Mouse (Mus musculus) MEL (cell line): ENCODE measurements around the gene Stk4.

Source experiments
- CHD2 ChIP-seq: IDR thresholded peaks from 2 replicates; pipeline ENCODE4 v1.6.1; 2011; ENCODE audit warnings: low read length, improper control_type of control experiment
- CTCF ChIP-seq, 3 experiments: IDR thresholded peaks in 2 of 3; conservative IDR thresholded peaks in 1 of 3; 2 replicates each; pipeline ENCODE4 v1.5.1; 2011 to 2012; ENCODE audit warnings: low read length in 3 of 3, low read depth in 2 of 3, mild to moderate bottlenecking in 2 of 3, improper control_type of control experiment in 1 of 3, inconsistent platforms in 1 of 3, mixed read lengths in 1 of 3, moderate library complexity in 1 of 3; ENCODE audit not compliant: control insufficient read depth in 1 of 3, insufficient read depth in 1 of 3, poor library complexity in 1 of 3, severe bottlenecking in 1 of 3
- EP300 ChIP-seq, 2 experiments: IDR thresholded peaks; 2 replicates each; pipeline ENCODE4 v1.6.1; 2011; ENCODE audit warnings: improper control_type of control experiment in 2 of 2, low read length in 2 of 2, low read depth in 1 of 2, mild to moderate bottlenecking in 1 of 2
- ETS1 ChIP-seq: IDR thresholded peaks from 2 replicates; pipeline ENCODE4 v1.6.1; 2012; ENCODE audit warnings: low read depth, mild to moderate bottlenecking, inconsistent platforms, low read length, improper control_type of control experiment, moderate library complexity
- GABPA ChIP-seq: IDR thresholded peaks from 2 replicates; pipeline ENCODE4 v1.6.1; 2012; ENCODE audit warnings: low read depth, mild to moderate bottlenecking, inconsistent platforms, low read length, improper control_type of control experiment, moderate library complexity
- HCFC1 ChIP-seq: IDR thresholded peaks from 2 replicates; pipeline ENCODE4 v1.6.1; 2012; ENCODE audit warnings: low read depth, mild to moderate bottlenecking, inconsistent platforms, low read length, improper control_type of control experiment, moderate library complexity
- MAX ChIP-seq: IDR thresholded peaks from 2 replicates; pipeline ENCODE4 v1.6.1; 2011; ENCODE audit warnings: low read length, improper control_type of control experiment
- MXI1 ChIP-seq: IDR thresholded peaks from 2 replicates; pipeline ENCODE4 v1.6.1; 2011; ENCODE audit warnings: mild to moderate bottlenecking, low read depth, low read length, improper control_type of control experiment
- RCOR1 ChIP-seq: IDR thresholded peaks from 2 replicates; pipeline ENCODE4 v1.6.1; 2012; ENCODE audit warnings: low read depth, mild to moderate bottlenecking, inconsistent platforms, low read length, improper control_type of control experiment
- SMC3 ChIP-seq: IDR thresholded peaks from 2 replicates; pipeline ENCODE4 v1.6.1; 2011; ENCODE audit warnings: low read depth, low read length, improper control_type of control experiment
- ZC3H11A ChIP-seq: IDR thresholded peaks from 2 replicates; pipeline ENCODE4 v1.6.1; 2012; ENCODE audit warnings: low read depth, mild to moderate bottlenecking, inconsistent platforms, low read length, improper control_type of control experiment
- ZKSCAN1 ChIP-seq: IDR thresholded peaks from 2 replicates; pipeline ENCODE4 v1.6.1; 2012; ENCODE audit warnings: low read depth, mild to moderate bottlenecking, inconsistent platforms, low read length, improper control_type of control experiment, moderate library complexity

DNA sequence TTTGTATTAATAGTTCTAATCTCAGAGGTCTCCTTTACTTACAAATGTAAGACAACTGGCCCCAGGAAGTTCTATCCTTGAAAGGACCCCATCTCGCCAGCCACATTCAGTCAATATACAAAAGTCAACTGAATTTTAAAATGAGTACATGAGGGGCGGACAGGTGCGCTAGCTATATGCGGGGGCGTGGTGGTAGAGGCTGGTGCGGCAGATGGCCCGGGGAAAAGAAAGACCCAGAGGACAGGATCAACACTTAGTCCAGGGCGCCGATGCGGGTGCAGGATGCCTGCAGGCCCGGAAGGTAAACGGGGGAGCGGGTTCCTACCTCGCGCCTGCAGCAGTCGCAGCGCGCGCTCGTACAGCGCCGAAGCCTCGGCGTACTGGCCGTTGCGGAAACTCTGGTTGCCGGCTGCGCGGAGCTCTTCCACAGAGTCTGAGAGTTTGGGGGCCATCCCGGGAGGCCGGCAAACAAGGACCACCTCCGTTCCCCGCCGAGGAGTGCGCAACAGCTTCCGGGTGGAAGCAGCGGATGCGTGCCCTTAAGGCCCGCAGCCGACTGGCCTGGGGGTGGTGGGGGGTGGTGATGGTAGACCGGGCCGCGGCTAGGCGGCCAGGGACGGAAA lies at the start of gene Stk4:
- no peak for TF ChIP-seq MAX
- no peak for TF ChIP-seq GABPA
- TF ChIP-seq CHD2: no peak
- TF ChIP-seq RCOR1: no peak
- no peak for TF ChIP-seq MXI1
- no peak for TF ChIP-seq ETS1
- TF ChIP-seq CTCF (IDR thresholded peaks at IDR 0.05 in 2 of 3, conservative IDR thresholded peaks at IDR 0.05 in 1 of 3; ENCODE audit: control insufficient read depth in 1 of 3, insufficient read depth in 1 of 3, low read depth in 2 of 3, low read length in 3 of 3, poor library complexity in 1 of 3, severe bottlenecking in 1 of 3): no peak
- TF ChIP-seq SMC3: no peak
- no peak for TF ChIP-seq ZKSCAN1
- TF ChIP-seq HCFC1: no peak
- no peak for TF ChIP-seq EP300 (IDR thresholded peaks at IDR 0.05; ENCODE audit: low read depth in 1 of 2, low read length in 2 of 2)
- TF ChIP-seq ZC3H11A: no peak
